Mouse (Mus musculus) 416B (cell line): ENCODE measurements at regions not wholly inside any gene's neighbourhood (a gene's known extent, or its start where the extent isn't known, plus 50 kb on each side); places are given as distances from the start of the nearest gene placed in this dataset.

Experiments used
- DNase-seq: peaks from one replicate; pipeline ENCODE4 v3.0.0; 2011; ENCODE audit warnings: low read depth

GRCm38 (mm10) chr2:147514748-147515147, 153.0 kb downstream of the Pax1 start:
- no peak for DNase-seq

DNA sequence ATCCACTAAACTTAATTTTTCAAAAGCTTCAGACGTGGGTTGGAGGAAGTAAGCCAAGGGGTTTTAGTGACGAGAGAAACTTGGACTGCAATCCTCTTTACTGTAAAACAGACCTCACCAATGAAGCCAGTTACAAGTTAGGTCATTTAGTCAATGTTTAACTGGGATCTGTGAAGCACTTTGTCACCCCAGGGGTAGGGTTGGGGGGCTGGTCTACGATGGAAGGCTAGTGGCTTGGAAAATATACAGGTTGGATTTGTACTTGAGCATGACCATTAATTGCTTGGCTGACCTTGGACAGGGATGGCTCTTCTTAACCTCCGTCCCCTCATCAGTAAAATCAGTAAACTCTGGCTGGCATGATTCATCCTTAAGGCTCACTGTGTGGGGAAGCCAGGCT, 142.2 kb downstream of the Pax1 start:
- DNase-seq = no peak

DNA sequence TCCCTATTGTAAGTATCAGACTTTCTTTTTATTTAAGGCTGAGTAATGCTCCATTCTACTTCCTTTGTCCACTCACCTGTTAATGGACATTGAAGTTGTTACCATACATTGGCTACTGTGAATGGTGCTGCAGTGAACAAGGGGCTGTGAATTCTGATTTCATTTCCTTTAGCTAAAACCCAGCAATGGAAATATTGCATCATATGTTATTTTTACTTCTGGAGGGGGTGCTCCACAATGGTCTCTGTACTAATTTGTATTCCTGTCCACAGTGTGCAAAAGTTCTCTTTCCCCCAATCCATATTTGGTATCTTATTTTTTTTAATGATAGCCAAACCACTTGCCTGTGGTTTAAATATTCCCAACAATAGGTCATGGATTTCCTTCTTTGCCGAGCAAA, 137.0 kb downstream of the Pax1 start:
- no peak for DNase-seq

- no peak for DNase-seq
Measured at GRCm38 (mm10) chr2:147455932-147456331, 94.2 kb downstream of the Pax1 start.

DNA sequence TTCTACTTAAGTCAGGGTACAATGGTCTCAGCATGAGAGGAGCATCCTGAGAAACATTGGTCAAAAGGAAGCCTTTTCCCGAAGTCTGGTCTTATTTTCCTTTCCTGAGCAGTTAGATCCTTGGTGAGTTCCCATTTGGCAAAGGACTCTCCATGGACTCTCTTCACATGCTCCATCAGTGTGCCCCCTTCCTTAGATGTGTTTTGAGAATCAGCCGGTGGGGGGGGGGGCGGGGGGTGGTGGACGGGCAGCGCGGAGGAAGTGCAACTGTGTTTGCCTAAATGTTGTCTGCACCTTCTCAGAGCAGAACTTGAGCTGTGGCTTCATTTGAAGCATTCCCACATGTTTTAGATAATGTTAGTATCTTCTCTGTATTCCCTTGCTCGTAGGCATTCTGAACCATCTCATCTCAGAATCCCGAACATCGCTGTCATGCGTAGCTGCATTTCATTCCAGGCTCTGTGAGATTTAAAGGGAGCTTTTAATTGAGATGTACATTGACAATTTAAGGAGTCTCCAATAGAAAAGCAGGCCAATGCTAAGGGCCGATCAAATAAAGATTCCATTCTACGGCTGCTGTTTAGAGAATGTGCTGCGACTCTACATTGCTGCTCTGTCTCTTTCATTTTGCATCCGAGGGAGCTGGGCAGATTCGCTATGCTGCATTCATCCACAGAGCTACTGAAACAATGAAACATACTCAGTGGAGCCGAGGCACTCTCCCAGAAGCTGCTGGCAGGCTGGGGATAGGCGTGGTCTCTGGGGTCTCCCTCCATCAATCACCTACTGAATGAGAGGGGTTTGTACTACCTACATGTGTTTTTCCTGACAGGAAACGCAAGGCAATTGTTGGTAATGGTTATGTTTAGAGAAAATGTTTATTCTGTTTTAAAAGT, 92.9 kb downstream of the Pax1 start:
- no peak for DNase-seq
